Mouse (Mus musculus) neural tube, embryonic 13.5 days (tissue): Measurements from ENCODE around the gene Epha3. TPM values are rescaled to one million over a fixed set of nuclear protein-coding genes. Genes with fewer than 3 reads are reported as not detected.

Source experiments
- ATAC-seq: fragments of 200-750 bp; cut with Nextera tagmentation; 2 replicates; pipeline ENCODE4 v1.8.0; 2017; ENCODE audit warnings: low read depth, mild to moderate bottlenecking, moderate TSS enrichment, moderate library complexity
- H3K27ac ChIP-seq: fragments of 300-500 bp; sonication (generic); replicated peaks from 2 replicates; pipeline ENCODE4 v1.5.1; 2015; ENCODE audit warnings: moderate library complexity, mild to moderate bottlenecking, inconsistent platforms
- H3K27me3 ChIP-seq: fragments of 300-500 bp; sonication (generic); 2 replicates; pipeline ENCODE4 v1.6.1; 2015; ENCODE audit warnings: mild to moderate bottlenecking, inconsistent platforms
- H3K36me3 ChIP-seq: fragments of 300-500 bp; sonication (generic); 2 replicates; pipeline ENCODE4 v1.6.1; 2015; ENCODE audit warnings: mild to moderate bottlenecking, inconsistent platforms
- H3K4me1 ChIP-seq: fragments of 300-500 bp; sonication (generic); replicated peaks from 2 replicates; pipeline ENCODE4 v1.6.1; 2015; ENCODE audit warnings: inconsistent platforms
- H3K4me2 ChIP-seq: fragments of 300-500 bp; sonication (generic); 2 replicates; pipeline ENCODE4 v1.6.1; 2015; ENCODE audit warnings: inconsistent platforms, mild to moderate bottlenecking, moderate library complexity
- H3K4me3 ChIP-seq: fragments of 300-500 bp; sonication (generic); 2 replicates; pipeline ENCODE4 v1.5.1; 2015; ENCODE audit warnings: mild to moderate bottlenecking, inconsistent platforms
- H3K9ac ChIP-seq: fragments of 300-500 bp; sonication (generic); 2 replicates; pipeline ENCODE4 v1.6.1; 2015; ENCODE audit warnings: moderate library complexity, mild to moderate bottlenecking, inconsistent platforms
- H3K9me3 ChIP-seq: fragments of 300-500 bp; sonication (generic); 2 replicates; pipeline ENCODE4 v1.6.1; 2016; ENCODE audit warnings: inconsistent platforms
- WGBS: fragments of 180-500 bp; shearing (Covaris S2); methylation state at CpG from one replicate; pipeline ENCODE4 v1.1.7; 2015; 5-methylcytosine and 5-hydroxymethylcytosine counted together
- polyA plus RNA-seq: library from polyadenylated mRNA; unstranded; fragments of >200 nt; fragmentation: Nextera tagmentation; extraction: Ambion mirVana; gene quantifications from 2 replicates; pipeline ENCODE4 v1.2.1, GENCODE M21; 2015

Gene Epha3
- polyA plus RNA-seq, 1 experiment from 2014 or later = 17.5 TPM

DNA sequence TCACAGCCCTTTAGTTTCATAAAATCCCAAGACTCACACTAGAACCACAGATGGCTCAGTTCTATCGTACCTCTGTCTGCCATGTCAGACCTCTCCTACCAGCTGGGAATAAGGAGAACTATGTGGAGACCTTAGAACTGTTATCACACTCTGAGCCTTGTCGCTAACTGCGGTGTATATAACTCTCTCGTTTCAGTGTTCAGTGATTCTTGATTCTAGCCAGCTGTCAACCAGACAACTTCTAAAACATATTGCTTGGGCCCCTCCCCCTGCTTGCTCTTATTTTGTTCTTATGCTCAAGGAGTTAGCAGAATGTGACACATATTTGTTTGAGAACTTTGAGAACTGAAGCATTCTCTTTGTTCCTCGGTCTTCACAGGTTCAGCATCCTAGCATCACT is 83.8 kb downstream of the Epha3 start:
- Histone ChIP-seq H3K9me3 (no peaks in the 10 kb centered on the region), H3K36me3 (no peaks in the 10 kb centered on the region), H3K4me2 (no peak overlapping the region), H3K9ac (no peak overlapping the region), H3K4me3 (no peak overlapping the region), H3K27ac (no peak overlapping the region), H3K27me3 (no peaks in the 10 kb centered on the region), H3K4me1 (peaks cover 18% of the 10 kb centered on the region; the same call in 1 of the 2 replicates)
- no peak for ATAC-seq
- WGBS = 75% methylated on average over 5 of the region's 5 CpGs

DNA sequence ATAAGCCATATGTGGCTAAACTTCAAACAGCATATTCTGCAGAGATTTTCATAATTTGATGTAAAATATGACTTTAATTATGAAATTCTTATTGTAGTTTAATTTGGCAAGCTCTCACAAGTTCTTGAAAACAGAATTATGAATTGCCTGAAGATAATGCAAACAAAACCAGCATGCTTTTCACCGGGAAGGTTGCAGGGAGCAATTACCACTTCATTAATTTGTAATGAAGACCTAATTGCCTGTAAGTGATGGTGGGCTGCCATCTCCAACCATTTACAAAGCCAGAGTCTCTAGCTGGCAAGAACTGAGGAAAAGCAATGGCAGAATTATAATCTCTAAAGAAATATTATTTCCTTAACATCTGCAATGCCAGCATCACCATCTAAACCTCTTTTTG is 86.2 kb downstream of the Epha3 start:
- Histone ChIP-seq H3K36me3 (no peaks in the 10 kb centered on the region), H3K9me3 (no peaks in the 10 kb centered on the region), H3K9ac (no peak overlapping the region), H3K27ac (no peak overlapping the region), H3K4me3 (no peak overlapping the region), H3K4me2 (no peak overlapping the region), H3K27me3 (no peaks in the 10 kb centered on the region), H3K4me1 (peaks cover 14% of the 10 kb centered on the region; the same call in 1 of the 2 replicates)
- WGBS = 15% methylated on average over 1 of the region's 1 CpGs
- ATAC-seq = no peak

DNA sequence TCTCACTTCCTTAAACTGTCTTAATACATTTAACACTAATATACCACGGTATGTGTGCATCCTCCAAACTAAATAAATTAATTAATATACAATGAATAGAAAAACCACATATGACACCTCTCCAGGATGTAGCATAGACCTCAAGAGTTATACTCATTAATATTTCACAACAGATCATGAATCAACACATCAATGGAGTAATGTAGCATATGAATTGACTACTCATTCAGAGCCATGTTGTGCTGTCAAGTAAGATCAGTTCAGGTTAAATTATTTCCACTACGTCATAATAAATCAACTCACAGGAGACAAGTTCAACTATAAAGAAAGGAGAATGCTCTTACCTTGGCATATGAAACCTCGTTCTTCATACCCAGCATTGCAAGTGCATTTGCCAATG is 91.4 kb downstream of the Epha3 start:
- WGBS = 80% methylated on average over 3 of the region's 3 CpGs
- Histone ChIP-seq H3K27me3 (no peaks in the 10 kb centered on the region), H3K4me3 (no peak overlapping the region), H3K27ac (no peak overlapping the region), H3K4me1 (0 out of 2 replicates have a peak, but pooled peaks cover 3% of the 10 kb centered on the region), H3K4me2 (no peak overlapping the region), H3K9me3 (no peaks in the 10 kb centered on the region), H3K9ac (no peak overlapping the region), H3K36me3 (no peaks in the 10 kb centered on the region)
- ATAC-seq = no peak

DNA sequence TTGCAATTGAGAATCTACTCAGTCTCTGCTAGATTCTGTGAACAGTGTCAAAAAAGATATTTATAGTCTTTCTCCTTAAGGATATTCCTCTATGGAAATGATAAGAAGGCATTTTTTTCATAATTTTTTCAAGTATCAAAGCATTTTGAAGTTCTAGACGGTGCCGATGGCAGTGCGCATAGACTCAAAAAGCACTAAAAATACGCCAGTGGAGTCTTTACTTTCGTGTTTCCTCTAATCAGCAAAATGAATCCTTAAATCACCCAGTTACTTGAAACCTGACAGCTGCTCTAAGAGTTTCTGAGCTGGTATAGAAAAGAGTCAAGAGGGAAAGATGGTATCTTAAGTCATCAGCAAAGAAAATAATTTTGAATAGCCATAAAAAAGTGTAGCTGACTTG is 96.4 kb downstream of the Epha3 start:
- 77% methylated on average over 5 of the region's 5 CpGs for WGBS
- Histone ChIP-seq H3K9me3 (no peaks in the 10 kb centered on the region), H3K4me2 (no peak overlapping the region)

DNA sequence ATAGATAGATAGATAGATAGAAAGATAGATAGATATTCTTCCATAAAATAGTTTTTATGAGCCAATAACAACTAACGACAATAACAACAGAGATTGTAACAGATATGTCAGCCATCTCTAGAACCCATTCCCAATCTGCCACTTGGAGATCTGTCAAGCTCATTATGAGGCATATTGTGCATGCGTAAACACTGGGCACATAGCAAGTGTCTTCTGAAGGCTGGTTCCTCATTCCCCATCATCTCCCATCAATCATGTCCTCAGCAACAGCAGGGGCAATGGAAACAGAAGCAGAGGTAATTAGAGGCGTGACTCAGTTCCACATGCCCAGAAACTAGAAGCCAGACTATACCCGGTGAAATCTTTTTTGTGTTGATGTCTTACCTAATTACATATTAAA is 102.8 kb downstream of the Epha3 start:
- no peaks in the 10 kb centered on the region for H3K9me3 ChIP-seq
- H3K27me3 ChIP-seq = no peaks in the 10 kb centered on the region
- no peak overlapping the region for H3K4me3 ChIP-seq
- ATAC-seq = no peak
- no peaks in the 10 kb centered on the region for H3K4me1 ChIP-seq
- no peaks in the 10 kb centered on the region for H3K36me3 ChIP-seq
- no peak overlapping the region for H3K27ac ChIP-seq
- H3K4me2 ChIP-seq = no peak overlapping the region
- 43% methylated on average over 4 of the region's 4 CpGs for WGBS
- H3K9ac ChIP-seq = no peak overlapping the region

More for the DNA sequence above, 96.4 kb downstream of the Epha3 start:
- no peaks in the 10 kb centered on the region for H3K27me3 ChIP-seq
- H3K36me3 ChIP-seq = no peaks in the 10 kb centered on the region
- H3K4me3 ChIP-seq = no peak overlapping the region
- no peak for ATAC-seq
- H3K4me1 ChIP-seq = no peaks in the 10 kb centered on the region
- H3K27ac ChIP-seq = no peak overlapping the region
- no peak overlapping the region for H3K9ac ChIP-seq

DNA sequence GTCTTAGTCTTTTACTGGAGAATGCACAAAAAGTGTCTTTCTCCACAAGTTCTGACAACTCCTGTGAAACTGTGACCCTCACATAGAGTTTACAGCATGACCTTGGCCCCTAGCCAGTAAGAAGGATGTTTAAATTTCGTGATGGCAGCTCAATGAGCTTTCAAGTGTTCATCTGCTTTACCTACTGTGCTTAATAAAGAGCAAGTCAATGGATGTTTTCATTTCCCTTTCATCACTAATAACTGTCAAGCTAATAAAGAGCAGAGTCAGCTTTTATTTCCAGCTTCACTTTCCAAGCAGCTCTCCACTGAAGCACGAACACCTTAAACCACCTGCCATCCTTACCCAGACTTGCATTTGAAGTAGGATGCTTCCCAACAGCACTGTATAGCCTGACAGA is 103.9 kb downstream of the Epha3 start:
- Histone ChIP-seq H3K4me1 (no peaks in the 10 kb centered on the region), H3K9me3 (no peaks in the 10 kb centered on the region), H3K27ac (no peak overlapping the region), H3K9ac (no peak overlapping the region), H3K4me3 (no peak overlapping the region), H3K36me3 (no peaks in the 10 kb centered on the region), H3K27me3 (no peaks in the 10 kb centered on the region), H3K4me2 (no peak overlapping the region)
- ATAC-seq = no peak
- 15% methylated on average over 2 of the region's 2 CpGs for WGBS

DNA sequence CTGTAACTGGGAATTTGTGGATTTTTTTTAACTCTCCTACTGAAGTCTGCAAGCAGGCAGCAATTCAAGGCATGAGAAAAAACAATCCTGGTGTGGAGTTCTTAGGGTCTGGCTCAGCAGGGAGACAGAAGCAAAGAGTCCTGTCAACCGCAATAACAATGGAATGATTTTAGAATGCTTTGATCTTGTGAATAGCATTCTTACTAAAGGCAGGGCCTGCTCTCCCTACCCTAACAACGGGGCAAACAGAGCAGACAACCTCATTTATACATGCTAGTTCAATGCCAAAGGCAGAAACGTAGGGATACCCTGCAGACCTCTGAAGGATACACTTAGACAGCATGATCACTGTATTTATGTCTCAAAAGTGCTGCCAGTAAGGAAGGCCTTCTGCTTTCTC is 110.9 kb downstream of the Epha3 start:
- Histone ChIP-seq H3K4me1 (peaks cover 10% of the 10 kb centered on the region), H3K27ac (no peak overlapping the region), H3K9me3 (no peaks in the 10 kb centered on the region), H3K27me3 (no peaks in the 10 kb centered on the region), H3K4me3 (no peak overlapping the region), H3K9ac (no peak overlapping the region), H3K4me2 (no peak overlapping the region), H3K36me3 (no peaks in the 10 kb centered on the region)
- WGBS = 5% methylated on average over 3 of the region's 3 CpGs
- ATAC-seq = no peak

DNA sequence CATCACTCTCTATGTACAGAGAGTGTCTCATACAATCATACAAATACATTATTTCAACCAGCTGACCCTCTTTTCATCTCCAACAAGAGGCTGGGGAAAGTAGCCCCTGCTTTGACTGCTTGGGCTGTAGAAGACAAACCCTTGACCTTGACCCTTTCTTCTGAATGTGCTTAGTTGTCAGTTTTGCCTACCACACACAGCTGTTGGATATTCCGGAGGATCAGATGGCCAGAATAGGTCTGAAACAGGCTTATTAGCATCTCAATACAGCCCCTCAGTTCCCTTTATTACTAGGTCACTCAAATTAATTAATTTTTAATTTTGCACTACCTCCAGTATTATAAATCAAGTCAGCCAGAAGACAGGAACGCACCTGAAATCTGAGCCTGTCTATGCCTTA is 116.2 kb downstream of the Epha3 start:
- Histone ChIP-seq H3K9me3 (no peaks in the 10 kb centered on the region), H3K4me1 (peaks cover 18% of the 10 kb centered on the region), H3K36me3 (no peaks in the 10 kb centered on the region), H3K9ac (no peak overlapping the region), H3K4me3 (no peak overlapping the region), H3K27me3 (no peaks in the 10 kb centered on the region), H3K4me2 (no peak overlapping the region), H3K27ac (no peak overlapping the region)
- WGBS = 21% methylated on average over 2 of the region's 2 CpGs
- 0 out of 2 replicates have a peak, but pooled peaks have one; percentile 44 for ATAC-seq

DNA sequence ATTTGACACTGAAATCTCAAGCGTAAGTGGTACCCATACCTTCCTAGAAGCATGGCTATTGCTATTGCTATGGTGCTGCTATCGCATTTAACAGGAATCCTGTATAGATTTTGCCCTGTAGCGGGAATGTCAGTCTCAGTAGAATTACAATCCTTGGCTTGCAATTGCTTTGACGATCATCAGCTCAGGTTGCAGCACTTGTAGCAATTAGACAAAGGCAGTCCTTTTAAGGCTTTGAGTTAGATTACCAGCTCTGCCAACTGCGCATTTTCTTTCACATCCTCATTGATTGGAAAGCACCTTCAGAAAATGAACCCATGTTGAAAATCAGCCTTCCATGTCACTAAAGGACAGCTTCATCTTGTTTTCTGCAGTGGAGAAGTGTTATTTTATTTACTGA is 118.5 kb downstream of the Epha3 start:
- Histone ChIP-seq H3K9ac (no peak overlapping the region), H3K27ac (peak overlapping the region; percentile 53), H3K27me3 (no peaks in the 10 kb centered on the region), H3K4me3 (no peak overlapping the region), H3K9me3 (no peaks in the 10 kb centered on the region), H3K36me3 (no peaks in the 10 kb centered on the region), H3K4me2 (peak overlapping the region; percentile 21), H3K4me1 (peaks cover 17% of the 10 kb centered on the region)
- ATAC-seq = peak; percentile 42; the same call in 1 of the 2 replicates
- WGBS = 23% methylated on average over 5 of the region's 5 CpGs

DNA sequence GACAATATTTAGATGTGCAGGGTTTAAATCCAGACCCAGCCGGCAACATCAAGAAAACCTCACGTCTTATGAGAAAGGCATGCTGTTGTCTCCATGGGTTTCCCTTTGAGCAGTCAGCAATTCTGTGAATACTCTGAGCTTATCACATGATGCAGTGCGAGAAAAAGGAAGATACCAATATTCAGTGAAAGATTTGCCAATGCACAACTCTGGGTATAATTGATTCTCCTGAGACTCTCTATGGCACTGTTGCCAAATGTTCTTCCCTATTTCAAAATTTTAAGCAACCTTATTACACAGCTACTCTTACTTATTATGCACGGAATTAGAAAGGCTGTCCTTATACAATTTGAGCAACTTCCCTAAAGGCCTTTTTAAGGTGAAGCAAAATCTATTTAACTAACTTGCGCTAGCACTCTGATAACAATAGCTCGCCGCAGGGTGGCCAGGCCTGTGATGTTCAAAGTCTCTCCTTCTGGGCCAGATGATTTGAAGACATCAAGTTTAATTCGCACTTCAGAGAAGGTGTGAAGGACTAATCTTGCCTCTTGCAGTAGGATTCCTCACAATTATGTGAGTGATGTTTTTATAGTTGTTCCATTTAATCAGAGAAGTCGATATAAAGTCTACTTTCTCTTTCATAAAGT is 120.6 kb downstream of the Epha3 start:
- H3K36me3 ChIP-seq = no peaks in the 10 kb centered on the region
- peaks cover 14% of the 10 kb centered on the region for H3K4me1 ChIP-seq
- H3K9me3 ChIP-seq = no peaks in the 10 kb centered on the region
- H3K4me2 ChIP-seq = no peak overlapping the region
- no peaks in the 10 kb centered on the region for H3K27me3 ChIP-seq
- H3K27ac ChIP-seq = no peak overlapping the region
- no peak overlapping the region for H3K4me3 ChIP-seq
- 53% methylated on average over 9 of the region's 9 CpGs for WGBS
- H3K9ac ChIP-seq = no peak overlapping the region
- no peak for ATAC-seq

DNA sequence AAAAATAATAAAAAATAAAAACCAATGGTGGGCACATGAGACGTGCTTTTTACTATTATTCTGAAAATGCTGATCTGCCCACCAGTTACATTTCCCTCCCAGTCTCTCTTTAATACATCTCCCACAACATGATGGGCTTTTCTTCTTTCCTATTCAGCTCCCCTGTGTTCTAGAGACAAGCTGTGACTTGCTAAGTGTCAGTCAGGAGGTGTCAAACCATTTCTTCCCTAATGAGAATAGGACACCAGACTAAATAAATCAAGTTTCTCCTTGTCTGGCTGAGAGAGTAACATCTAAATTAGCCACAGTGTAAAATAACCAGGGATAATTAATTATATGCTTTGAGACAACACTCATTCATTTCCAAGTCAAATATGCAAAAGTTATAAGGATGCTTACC is 144.7 kb downstream of the Epha3 start:
- no peaks in the 10 kb centered on the region for H3K4me1 ChIP-seq
- no peak overlapping the region for H3K4me3 ChIP-seq
- no peaks in the 10 kb centered on the region for H3K9me3 ChIP-seq
- ATAC-seq = no peak
- no peak overlapping the region for H3K27ac ChIP-seq
- H3K27me3 ChIP-seq = no peaks in the 10 kb centered on the region
- no peaks in the 10 kb centered on the region for H3K36me3 ChIP-seq
- no peak overlapping the region for H3K4me2 ChIP-seq
- H3K9ac ChIP-seq = no peak overlapping the region
- WGBS = 61% methylated on average over 1 of the region's 1 CpGs

DNA sequence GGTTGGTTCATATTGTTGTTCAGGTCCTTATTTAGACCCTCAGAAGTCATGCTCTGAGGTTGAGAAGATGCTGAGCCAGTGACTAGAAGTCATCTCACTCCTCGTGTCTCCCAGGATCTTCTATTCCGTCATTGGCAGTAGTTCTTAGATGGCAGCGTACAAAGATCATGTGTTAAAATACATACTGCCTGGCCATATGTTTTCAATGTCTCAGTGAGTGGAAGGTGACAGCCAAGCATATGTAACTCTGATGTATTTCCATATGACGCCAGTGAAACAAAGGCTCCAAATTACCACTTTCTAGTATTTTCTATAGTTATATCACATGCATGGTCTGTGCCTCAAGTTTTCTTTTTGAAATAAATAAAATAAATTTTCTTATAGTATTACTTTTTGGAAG is 146.7 kb downstream of the Epha3 start:
- Histone ChIP-seq H3K27ac (no peak overlapping the region), H3K4me1 (no peaks in the 10 kb centered on the region), H3K9me3 (no peaks in the 10 kb centered on the region), H3K4me3 (no peak overlapping the region), H3K36me3 (no peaks in the 10 kb centered on the region), H3K4me2 (no peak overlapping the region), H3K9ac (no peak overlapping the region), H3K27me3 (no peaks in the 10 kb centered on the region)
- WGBS = 96% methylated on average over 4 of the region's 4 CpGs
- ATAC-seq = no peak
